Mouse (Mus musculus): ENCODE data around the gene Gm49361.

DNA sequence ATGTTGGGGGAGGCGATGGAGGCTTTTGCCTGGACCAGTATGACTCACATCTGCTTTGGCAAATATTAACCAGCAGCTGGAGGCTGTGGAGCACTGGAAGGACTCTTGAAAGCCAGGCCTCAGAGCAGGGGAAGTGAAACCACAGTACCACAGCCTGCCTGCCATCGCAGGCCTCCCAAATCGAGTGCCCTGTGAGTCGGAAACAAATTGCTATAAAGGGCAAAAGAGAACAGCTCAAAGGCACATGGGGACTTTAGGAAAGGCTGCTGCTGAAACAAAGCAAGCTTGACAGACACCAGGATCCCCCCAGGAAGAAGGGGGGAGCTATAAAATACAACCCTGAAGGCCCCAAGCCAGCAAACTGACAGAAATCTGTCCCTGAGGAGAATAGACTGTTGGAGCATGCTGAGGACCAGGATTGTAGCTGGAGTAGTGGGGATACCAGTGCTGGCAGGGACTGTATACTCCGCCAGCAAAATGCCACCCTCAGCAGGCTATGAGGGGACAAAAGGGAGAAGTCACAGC, 15.9 kb downstream of the Gm49361 start:
- TF ChIP-seq CTCF (IDR thresholded peaks at IDR 0.05; ENCODE audit: low read depth, low read length): no peak
- no peak for TF ChIP-seq POLR2A (IDR thresholded peaks at IDR 0.05; ENCODE audit: borderline replicate concordance, low read depth, low read length)

All from bone marrow macrophage, adult 2 months (primary cell).